Mouse (Mus musculus): ENCODE measurements around the gene Cenpo. TPM values are rescaled to one million over a fixed set of nuclear protein-coding genes. Genes with fewer than 3 reads are reported as not detected.

Cenpo gene
- total and polyA plus RNA-seq, 2 experiments from 2014 or later = 4.9 to 6.7 TPM

DNA sequence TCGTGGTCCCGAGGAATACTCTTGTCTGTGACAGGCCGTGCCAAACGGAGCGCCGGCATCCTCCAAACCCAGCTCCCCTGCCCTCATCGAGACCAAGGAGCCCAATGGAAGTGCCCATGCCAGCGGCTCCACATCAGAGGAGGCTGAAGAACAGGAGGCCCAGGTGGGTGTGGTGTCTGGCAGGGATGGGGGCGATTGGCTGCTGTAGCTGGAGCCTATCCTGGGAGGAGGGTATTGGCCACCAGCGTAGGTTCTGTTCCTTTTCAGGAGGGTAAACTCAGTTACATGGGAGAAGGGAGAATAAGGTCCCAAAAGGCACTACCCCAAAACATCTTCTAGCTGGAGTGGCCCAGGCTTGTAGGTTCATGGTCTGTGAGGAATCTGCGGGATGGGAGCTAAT lies 34.8 kb downstream of the Cenpo start:
- Histone ChIP-seq H3K27me3 (ENCODE audit: insufficient read depth, low read length) (no peaks in the 10 kb centered on the region), H3K4me1 (ENCODE audit: insufficient read depth) (no peaks in the 10 kb centered on the region), H3K4me3 (ENCODE audit: low read depth, low read length) (no peak overlapping the region), H3K27ac (ENCODE audit: low read depth, low read length) (no peak overlapping the region), H3K4me2 (ENCODE audit: low read depth) (no peak overlapping the region), H3K9ac (no peak overlapping the region), H3K36me3 (ENCODE audit: insufficient read depth) (peaks cover 50% of the 10 kb centered on the region), H3K9me3 (ENCODE audit: low read length) (no peaks in the 10 kb centered on the region)
- no peak for TF ChIP-seq CTCF (IDR thresholded peaks at IDR 0.05; ENCODE audit: low read depth)
- WGBS = 95% methylated on average over 11 of the region's 11 CpGs
- DNase-seq (no peak), ATAC-seq (no peak)

DNA sequence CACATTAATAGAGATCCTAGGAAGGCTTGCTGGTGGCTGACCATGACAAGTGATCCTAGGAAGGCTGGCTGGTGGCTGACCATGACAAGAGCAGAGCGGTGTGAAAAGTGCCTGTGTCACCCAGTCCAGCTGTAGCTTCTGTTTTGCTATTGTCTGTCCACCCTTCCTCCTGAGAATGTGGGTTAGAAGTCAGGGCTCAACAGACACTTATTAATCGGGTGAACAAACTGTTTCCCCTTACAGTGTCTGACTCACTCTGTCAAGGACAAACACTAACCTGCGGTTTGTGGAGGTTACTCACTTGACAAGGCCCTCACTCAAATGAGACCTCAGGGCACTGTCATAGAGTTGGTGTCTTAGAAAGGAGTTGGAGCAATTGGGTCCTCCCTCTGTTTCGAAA lies 35.4 kb downstream of the Cenpo start:
- ATAC-seq (no peak), DNase-seq (no peak)
- no peaks in the 10 kb centered on the region for H3K4me1 ChIP-seq (ENCODE audit: insufficient read depth)
- H3K27me3 ChIP-seq (ENCODE audit: insufficient read depth, low read length) = no peaks in the 10 kb centered on the region
- 90% methylated on average over 4 of the region's 4 CpGs for whole genome bisulfite sequencing
- no peak overlapping the region for H3K4me3 ChIP-seq (ENCODE audit: low read depth, low read length)
- no peak overlapping the region for H3K27ac ChIP-seq (ENCODE audit: low read depth, low read length)
- no peak overlapping the region for H3K9ac ChIP-seq
- no peak for TF ChIP-seq CTCF (IDR thresholded peaks at IDR 0.05; ENCODE audit: low read depth)
- H3K4me2 ChIP-seq (ENCODE audit: low read depth) = no peak overlapping the region
- peaks cover 47% of the 10 kb centered on the region for H3K36me3 ChIP-seq (ENCODE audit: insufficient read depth)
- H3K9me3 ChIP-seq (ENCODE audit: low read length) = no peaks in the 10 kb centered on the region

DNA sequence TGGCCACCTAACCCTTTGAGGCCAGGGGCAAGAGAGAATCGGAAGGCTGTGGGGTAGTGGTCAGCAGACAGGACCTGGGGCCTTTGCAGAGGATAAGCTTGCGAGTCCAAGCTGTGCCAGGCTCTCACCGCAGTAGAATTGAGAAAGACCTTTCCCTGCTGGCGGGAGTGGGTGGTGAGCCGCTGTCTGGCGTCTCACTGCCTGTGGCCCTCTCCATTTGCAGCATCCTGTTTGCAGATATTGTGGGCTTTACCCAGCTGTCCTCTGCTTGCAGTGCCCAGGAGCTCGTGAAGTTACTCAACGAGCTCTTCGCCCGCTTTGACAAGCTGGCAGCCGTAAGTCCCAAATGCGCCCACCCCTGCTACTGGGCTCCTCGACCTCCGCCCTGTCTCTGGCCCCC lies 39.5 kb downstream of the Cenpo start:
- Histone ChIP-seq H3K4me3 (ENCODE audit: low read depth, low read length) (no peak overlapping the region), H3K9ac (no peak overlapping the region), H3K27me3 (ENCODE audit: insufficient read depth, low read length) (no peaks in the 10 kb centered on the region), H3K27ac (ENCODE audit: low read depth, low read length) (no peak overlapping the region), H3K36me3 (ENCODE audit: insufficient read depth) (peaks cover 21% of the 10 kb centered on the region), H3K9me3 (ENCODE audit: low read length) (no peaks in the 10 kb centered on the region), H3K4me1 (ENCODE audit: insufficient read depth) (no peaks in the 10 kb centered on the region), H3K4me2 (ENCODE audit: low read depth) (no peak overlapping the region)
- WGBS = 88% methylated on average over 14 of the region's 14 CpGs
- ATAC-seq (no peak), DNase-seq (no peak)
- no peak for TF ChIP-seq CTCF (IDR thresholded peaks at IDR 0.05; ENCODE audit: low read depth)

DNA sequence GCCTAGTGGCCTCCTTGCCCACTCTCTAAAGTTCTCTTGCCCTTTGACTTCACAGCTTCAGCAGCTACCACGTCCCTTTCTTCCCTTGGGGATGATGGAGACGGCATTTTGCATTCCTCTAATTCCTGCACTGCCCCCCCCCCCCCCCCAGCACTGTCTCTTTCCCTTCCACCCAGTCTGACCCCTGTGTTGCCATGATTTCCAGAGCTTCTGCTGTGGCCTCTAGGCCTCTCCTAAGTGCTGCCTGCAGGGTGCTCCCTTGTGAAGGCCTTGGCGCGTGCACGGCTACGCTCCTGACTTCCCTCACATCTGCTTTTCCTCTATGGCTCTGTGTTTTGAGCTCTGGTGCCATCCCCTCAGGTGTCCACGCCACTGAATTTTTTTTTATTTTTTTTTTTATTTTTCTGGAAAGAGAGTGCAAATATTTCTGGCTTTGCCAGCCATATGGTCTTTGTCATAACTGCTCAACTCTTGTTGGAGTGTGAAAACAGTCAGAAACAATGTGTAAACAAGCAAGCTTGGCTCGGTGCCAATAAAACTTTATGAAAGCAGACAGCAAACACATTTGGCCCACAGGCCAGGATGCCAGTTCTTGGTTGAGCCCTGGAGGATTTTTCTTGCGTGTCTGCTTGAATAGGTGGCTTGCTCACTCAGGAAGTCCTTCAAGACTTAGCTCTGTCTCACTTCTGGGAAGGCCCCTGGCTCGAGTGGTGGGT lies 40.9 kb downstream of the Cenpo start:
- H3K4me2 ChIP-seq (ENCODE audit: low read depth) = no peak overlapping the region
- 59% methylated on average over 10 of the region's 10 CpGs for WGBS

DNA sequence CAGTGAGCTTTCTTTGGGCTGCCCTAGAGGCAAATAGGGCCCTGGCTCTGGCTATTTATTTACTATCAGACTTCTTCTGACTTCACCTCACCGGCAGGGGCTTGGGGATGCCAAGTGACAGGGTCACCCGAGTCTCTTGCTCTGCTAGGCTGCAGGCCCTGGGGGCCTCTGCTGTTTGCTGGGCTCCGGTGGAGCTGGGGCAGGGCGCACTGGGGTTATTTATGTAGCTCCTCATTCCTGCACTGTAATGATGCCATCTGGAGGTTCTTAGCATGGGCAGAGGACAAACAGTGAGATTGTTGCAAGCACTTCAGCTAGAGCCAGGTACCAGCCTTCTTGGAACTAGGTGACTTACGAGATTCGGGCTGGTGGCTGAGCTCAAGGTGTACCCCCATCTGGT lies 41.6 kb downstream of the Cenpo start:
- DNase-seq (no peak), ATAC-seq (no peak)
- Histone ChIP-seq H3K9me3 (ENCODE audit: low read length) (no peaks in the 10 kb centered on the region), H3K4me1 (ENCODE audit: insufficient read depth) (no peaks in the 10 kb centered on the region), H3K9ac (no peak overlapping the region), H3K4me3 (ENCODE audit: low read depth, low read length) (no peak overlapping the region), H3K4me2 (ENCODE audit: low read depth) (no peak overlapping the region), H3K36me3 (ENCODE audit: insufficient read depth) (peaks cover 7% of the 10 kb centered on the region), H3K27me3 (ENCODE audit: insufficient read depth, low read length) (no peaks in the 10 kb centered on the region), H3K27ac (ENCODE audit: low read depth, low read length) (no peak overlapping the region)
- 82% methylated on average over 6 of the region's 6 CpGs for WGBS
- no peak for TF ChIP-seq CTCF (IDR thresholded peaks at IDR 0.05; ENCODE audit: low read depth)

More for the DNA sequence above, 40.9 kb downstream of the Cenpo start:
- Histone ChIP-seq H3K9me3 (ENCODE audit: low read length) (no peaks in the 10 kb centered on the region), H3K4me3 (ENCODE audit: low read depth, low read length) (no peak overlapping the region), H3K36me3 (ENCODE audit: insufficient read depth) (peaks cover 12% of the 10 kb centered on the region), H3K27ac (ENCODE audit: low read depth, low read length) (no peak overlapping the region), H3K27me3 (ENCODE audit: insufficient read depth, low read length) (no peaks in the 10 kb centered on the region), H3K4me1 (ENCODE audit: insufficient read depth) (no peaks in the 10 kb centered on the region), H3K9ac (no peak overlapping the region)
- DNase-seq = peak; percentile 35
- ATAC-seq = 0 out of 2 replicates have a peak, but pooled peaks have one; percentile 22
- TF ChIP-seq CTCF (IDR thresholded peaks at IDR 0.05; ENCODE audit: low read depth) = no peak

DNA sequence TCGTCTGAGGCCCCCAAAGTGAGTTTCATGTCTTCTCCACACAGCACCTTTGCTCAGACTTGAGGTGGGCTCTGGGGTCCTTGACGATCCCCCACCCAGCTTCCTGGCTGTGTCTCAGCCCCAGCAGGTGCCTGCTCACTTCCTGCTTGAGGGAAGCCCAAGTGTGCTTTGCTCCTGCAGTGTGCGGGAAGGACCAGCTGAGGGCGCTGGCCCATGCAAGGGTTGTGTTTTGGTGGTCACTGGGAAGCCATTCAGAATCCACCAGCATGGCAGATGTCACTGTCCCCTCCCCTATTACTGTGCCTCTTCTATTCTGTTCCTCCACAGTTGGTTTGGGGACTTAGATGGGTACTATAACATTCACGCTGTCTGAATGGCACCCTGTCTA lies 45.0 kb downstream of the Cenpo start:
- Histone ChIP-seq H3K27ac (ENCODE audit: low read depth, low read length) (no peak overlapping the region), H3K4me1 (ENCODE audit: insufficient read depth) (no peaks in the 10 kb centered on the region), H3K9me3 (ENCODE audit: low read length) (no peaks in the 10 kb centered on the region), H3K4me2 (ENCODE audit: low read depth) (no peak overlapping the region), H3K36me3 (ENCODE audit: insufficient read depth) (0 out of 2 replicates have a peak, but pooled peaks cover 6% of the 10 kb centered on the region), H3K9ac (no peak overlapping the region), H3K27me3 (ENCODE audit: insufficient read depth, low read length) (no peaks in the 10 kb centered on the region), H3K4me3 (ENCODE audit: low read depth, low read length) (no peak overlapping the region)
- TF ChIP-seq CTCF (IDR thresholded peaks at IDR 0.05; ENCODE audit: low read depth) = peak; percentile 60
- ATAC-seq (no peak), DNase-seq (no peak)
- WGBS = 31% methylated on average over 5 of the region's 5 CpGs

DNA sequence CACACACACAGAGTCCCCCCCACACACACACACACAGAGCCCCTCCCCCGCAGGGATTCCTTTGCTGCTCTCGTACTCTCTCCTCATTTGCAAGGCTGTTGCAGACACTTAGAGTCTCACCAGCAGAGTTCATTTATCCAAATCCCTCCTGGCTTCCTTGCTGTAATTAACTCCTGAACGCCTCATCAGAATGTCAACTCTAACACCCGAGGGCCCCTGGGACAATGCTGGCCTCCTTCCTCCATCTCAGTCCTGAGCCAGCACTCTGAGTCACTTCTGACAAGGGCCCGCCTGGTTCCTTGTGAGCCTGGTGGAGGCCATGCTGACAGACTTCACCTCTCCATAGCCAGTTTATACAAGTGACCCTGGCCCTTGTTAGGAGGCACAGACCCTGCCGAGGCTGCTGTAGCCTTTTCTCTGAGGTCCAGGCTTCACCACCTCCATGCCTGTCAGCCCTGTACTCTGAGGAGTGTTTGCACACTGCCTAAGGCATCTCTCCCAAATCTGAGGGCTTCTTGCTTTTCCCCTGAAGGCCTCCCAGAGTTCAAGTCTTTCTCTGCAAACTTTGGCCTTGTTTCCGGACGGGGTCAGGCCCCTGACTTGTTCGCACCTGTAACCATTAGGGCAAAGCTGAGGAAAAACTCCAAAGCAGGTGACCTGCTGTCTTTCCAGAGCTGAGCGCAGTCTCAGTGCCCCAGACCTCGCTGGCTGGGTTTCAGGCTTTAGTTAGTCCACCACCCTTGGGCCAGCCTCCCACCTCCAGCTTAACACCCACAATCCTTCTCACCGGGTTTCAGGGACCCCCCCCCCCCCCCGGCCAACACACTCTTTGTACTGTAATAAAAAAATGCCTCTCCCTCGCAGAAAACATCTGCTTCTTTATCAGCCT lies 45.7 kb downstream of the Cenpo start:
- DNase-seq = peak; percentile 31
- H3K36me3 ChIP-seq (ENCODE audit: insufficient read depth) = 0 out of 2 replicates have a peak, but pooled peaks cover 6% of the 10 kb centered on the region
- H3K4me3 ChIP-seq (ENCODE audit: low read depth, low read length) = no peak overlapping the region
- ATAC-seq = peak; percentile 80
- H3K9ac ChIP-seq = no peak overlapping the region
- WGBS = 32% methylated on average over 14 of the region's 14 CpGs
- no peaks in the 10 kb centered on the region for H3K4me1 ChIP-seq (ENCODE audit: insufficient read depth)
- H3K27ac ChIP-seq (ENCODE audit: low read depth, low read length) = 0 out of 2 replicates have a peak overlapping the region, but pooled peaks have one; percentile 21
- no peak for TF ChIP-seq CTCF (IDR thresholded peaks at IDR 0.05; ENCODE audit: low read depth)
- no peak overlapping the region for H3K4me2 ChIP-seq (ENCODE audit: low read depth)
- H3K27me3 ChIP-seq (ENCODE audit: insufficient read depth, low read length) = no peaks in the 10 kb centered on the region
- H3K9me3 ChIP-seq (ENCODE audit: low read length) = no peaks in the 10 kb centered on the region

Data from forebrain, postnatal 0 days (tissue).